Mouse (Mus musculus) T-helper 17 cell (primary cell): ENCODE measurements around the gene Olfr1432.
"Not testable (repeated sequence)": the region's sequence is repeated elsewhere in the genome, so short reads cannot be mapped to it uniquely, and the experiment has no call there.

Experiments
- in situ Hi-C, 2 experiments: fragments of 300-600 bp; cut with MboI, MseI; formaldehyde crosslinking; loops; 1 replicate in 1 of 2; 2 replicates in 1 of 2; pipeline ENCODE4 v1.15.1; 2025; ENCODE audit warnings: high pct_unique_total_duplicates in 2 of 2

The Olfr1432 gene

DNA sequence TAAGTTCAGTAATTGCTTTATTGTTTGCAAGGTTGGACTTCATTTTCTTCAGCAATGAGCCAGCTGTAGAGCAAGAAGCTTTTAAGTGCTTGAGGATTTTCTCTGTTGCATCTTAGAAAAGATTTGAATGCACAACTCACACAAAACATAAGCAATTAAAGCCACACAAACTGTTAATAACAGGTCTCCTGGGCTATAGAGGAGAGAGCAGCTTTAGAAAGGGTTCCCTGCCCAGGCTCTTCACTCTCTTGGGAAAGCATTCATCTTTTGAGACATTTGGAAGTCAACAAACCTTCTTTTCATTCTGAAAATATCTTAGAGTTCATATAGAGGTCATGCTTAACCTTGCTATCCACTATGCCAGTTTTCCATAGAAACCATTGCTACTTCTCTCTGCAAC, at the start of gene Olfr1432:
Gene Olfr1432 (minus strand): TSS at position 101 of the 400 bp plus-strand sequence.
- in situ Hi-C loops: not testable (repeated sequence)

- in situ Hi-C loops: no loop called here
These were observed 47.2 kb upstream of the Olfr1432 start, which contains the start of gene Olfr1434 for GRCm38 (mm10) chr19:12279554-12279953. Gene Olfr1434, plus strand, starts transcription at chr19:12279854.

- in situ Hi-C loops: no loop called here
These were observed 28.3 kb upstream of the Olfr1432 start, which contains the start of gene Olfr235 for GRCm38 (mm10) chr19:12260732-12261131. Gene Olfr235, plus strand, starts transcription at chr19:12261032.

DNA sequence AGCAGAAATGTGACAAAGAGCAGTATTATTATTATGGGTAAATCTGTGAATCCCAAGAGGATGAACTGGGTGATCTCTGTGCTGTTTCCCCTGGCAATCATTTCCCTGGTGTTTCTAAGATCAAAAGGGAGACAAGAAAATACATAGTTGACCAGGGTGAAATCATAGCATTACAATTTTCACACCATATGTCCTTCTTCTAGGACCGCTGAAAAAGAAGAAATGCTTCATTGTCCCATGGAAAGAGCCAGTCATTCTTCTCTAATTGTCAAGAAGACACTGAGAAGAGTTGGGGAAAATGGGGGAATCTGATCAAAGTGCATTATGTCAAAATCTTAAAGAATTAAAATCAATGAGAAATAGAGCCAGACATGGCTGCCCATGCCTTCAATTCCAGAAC, 9.2 kb upstream of the Olfr1432 start, which contains the start of gene Olfr262:
Gene Olfr262 (minus strand): TSS at position 101 of the 400 bp plus-strand sequence.
- in situ Hi-C loops: loop anchor here in 1 of 2 experiments (10.0 kb wide), 1 partner anchor 63 kb away; no protein-coding TSS in a partner anchor

- in situ Hi-C loops: loop anchor here in 1 of 2 experiments (25.0 kb wide), 1 partner anchor 487 kb away; the partner anchor contains the start of genes Keg1 and Olfr1443
These were observed 32.1 kb downstream of the Olfr1432 start, which contains the start of gene Olfr1431 for GRCm38 (mm10) chr19:12200334-12200733. Gene Olfr1431, plus strand, starts transcription at chr19:12200634.

DNA sequence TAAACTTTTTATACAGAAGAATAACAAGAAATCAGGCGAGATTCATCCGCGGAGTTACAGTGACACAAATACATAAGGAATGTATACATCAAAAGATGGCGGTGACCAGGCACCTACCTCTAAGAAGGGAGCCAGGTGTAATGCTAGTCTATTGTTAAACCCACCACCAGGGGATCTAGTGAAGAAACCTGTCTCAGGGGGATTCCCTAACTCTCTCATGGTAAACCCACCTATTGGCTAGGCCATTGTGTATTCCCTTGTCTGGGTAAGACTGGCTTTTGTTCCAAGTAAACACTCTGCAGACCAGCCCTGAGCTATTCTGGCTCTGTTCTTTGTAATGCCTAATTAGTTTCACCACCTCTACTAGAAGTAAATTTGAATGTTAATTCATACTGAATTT, 33.3 kb downstream of the Olfr1432 start:
- in situ Hi-C loops: not testable (repeated sequence)
